Mouse (Mus musculus): Measurements from ENCODE around the gene Skil.
"Not testable (repeated sequence)": the region's sequence is repeated elsewhere in the genome, so short reads cannot be mapped to it uniquely, and the experiment has no call there.

Gene Skil

DNA sequence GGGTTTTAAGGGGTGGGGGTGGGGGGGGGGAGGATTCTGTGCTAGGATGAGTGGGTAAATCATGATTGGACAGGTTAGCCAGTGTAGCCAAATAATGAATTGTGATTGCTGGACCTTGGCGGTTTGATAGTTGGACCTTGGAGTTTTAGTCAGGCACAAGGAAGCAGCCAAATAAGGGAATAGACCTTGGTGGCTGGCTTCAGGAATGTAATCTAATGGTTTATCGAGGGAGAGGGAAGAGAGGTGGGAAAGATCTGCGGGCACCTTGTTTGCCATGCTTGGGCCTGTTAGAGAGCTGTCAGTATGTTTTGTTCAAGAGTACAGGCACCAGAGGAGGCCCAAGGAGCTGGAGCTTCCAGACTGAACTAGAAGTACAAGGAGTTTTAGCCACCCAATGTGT, 32.0 kb downstream of the Skil start:
- DNase-seq (ENCODE audit: low read depth, low spot score) = no peak

DNA sequence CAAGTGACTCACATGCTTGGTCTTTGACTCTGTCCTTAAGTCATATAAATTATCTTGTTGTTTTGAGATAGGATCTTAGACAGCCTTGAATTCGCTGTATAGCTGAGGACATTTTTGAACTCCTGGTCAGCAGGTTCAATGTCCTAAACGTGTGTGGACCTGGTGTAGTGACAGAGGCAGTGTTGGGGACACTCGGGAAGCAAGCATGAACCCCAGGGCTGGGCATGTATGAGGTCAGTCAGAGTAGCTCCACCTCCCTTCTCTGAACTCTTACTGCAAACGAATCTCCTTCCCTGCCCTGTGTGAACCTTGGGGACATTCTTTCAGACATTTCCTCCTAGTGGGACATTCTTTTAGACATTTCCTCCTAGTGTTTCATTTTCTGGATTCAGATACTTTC, 34.9 kb downstream of the Skil start:
- DNase-seq (ENCODE audit: low read depth, low spot score) = no peak

GRCm38 (mm10) chr3:31133664-31134063, 38.8 kb downstream of the Skil start:
- no peak for DNase-seq (ENCODE audit: low read depth, low spot score)

- DNase-seq (ENCODE audit: low read depth, low spot score) = no peak
Observed at GRCm38 (mm10) chr3:31134246-31134645, 39.4 kb downstream of the Skil start.

- no peak for DNase-seq (ENCODE audit: low read depth, low spot score)
Observed at GRCm38 (mm10) chr3:31134696-31135095, 39.8 kb downstream of the Skil start.

DNA sequence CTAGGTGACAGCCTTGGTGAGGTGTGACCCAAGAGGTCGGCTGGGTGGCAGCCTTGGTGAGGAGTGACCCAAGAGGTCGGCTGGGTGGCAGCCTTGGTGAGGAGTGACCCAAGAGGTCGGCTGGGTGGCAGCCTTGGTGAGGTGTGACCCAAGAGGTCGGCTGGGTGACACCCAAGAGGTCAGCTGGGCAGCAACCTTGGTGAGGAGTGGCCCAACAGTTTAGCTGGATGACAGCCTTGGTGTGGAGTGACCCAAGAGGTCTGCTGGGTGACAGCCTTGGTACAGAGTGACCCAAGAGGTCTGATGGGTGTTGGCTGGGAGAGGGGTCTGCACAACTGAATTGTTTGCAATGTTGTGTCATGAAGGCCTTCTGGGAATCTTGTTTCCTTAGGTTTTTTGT, 41.7 kb downstream of the Skil start:
- DNase-seq (ENCODE audit: low read depth, low spot score) = not testable (repeated sequence)

GRCm38 (mm10) chr3:31138454-31139424, 43.9 kb downstream of the Skil start:
- DNase-seq (ENCODE audit: low read depth, low spot score) = peak; percentile 73

DNA sequence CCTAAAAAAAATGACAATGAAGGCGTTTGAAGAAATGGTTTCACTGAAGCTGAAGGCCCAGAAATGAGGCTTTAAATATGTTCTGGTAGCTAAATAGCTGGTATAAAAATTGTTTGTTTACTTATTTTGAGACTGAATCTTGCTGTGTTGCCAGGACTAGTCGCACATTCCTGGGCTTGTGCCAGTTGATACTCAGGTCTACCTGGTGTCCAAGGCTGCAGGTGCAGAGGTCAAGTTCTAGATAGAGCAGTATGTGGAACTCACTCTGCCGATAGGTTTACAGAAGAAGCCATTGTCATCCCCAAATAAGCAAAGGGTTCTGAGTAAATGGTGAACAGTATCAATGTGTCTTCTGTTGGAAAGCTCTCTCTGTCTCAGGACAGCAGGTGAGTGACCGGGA, 46.8 kb downstream of the Skil start:
- no peak for DNase-seq (ENCODE audit: low read depth, low spot score)

GRCm38 (mm10) chr3:31145222-31145621, 50.4 kb downstream of the Skil start:
- not testable (repeated sequence) for DNase-seq (ENCODE audit: low read depth, low spot score)

DNA sequence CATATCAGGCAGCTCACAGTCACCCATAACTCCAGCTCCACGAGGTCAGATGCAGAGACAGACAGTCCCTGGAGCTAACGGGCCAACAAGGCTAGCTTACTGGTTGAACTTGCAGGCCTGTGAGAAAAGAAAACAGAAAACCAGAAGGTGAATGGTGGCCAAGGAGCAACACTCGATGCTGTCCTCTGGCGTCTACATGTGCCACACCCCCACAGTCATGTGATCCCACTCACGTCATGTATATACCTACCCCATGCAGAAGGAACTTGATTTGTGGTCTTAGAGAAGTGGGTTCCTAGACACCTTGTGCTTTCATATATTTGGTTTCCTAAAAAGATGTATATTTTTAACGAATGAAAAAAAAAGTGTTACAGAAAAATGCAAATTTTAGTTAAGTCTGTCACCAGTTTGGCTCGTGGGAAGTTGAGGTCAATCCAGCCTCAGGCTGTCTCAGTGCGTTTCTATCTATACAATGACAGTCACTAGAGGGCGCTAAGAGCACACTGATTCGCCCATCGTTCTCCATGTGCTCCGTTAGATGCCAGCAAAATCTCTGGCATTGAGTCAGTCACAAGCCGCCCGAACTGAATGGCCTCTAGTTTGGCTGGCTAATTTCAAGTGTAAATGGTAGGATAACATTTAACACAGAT, 50.9 kb downstream of the Skil start:
- peak; percentile 80 for DNase-seq (ENCODE audit: low read depth, low spot score)

DNA sequence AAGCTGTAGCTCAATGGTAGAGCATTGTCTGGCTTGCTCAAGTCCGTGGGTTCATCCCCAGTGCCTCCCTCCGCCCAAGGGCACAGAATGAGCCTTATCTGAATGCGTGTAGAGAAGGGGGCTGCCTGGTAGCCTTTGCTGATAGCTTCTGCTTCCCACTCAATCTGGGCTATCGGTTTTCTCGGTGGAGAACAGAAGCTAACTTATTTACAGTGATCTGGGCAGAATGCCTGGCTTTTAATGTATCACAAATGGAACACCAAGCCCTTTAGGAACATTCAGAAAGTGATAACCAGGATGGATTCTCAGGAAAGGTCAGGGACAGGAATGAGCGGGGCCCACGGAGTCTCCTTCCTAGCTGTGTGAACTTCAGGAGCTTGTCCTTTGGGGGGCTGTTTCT, 53.7 kb downstream of the Skil start:
- DNase-seq (ENCODE audit: low read depth, low spot score) = no peak

- DNase-seq (ENCODE audit: low read depth, low spot score) = peak; percentile 43
Observed at GRCm38 (mm10) chr3:31149706-31150105, 54.8 kb downstream of the Skil start, which contains the start of gene Cldn11. Gene Cldn11, plus strand, starts transcription at chr3:31149920.

DNA sequence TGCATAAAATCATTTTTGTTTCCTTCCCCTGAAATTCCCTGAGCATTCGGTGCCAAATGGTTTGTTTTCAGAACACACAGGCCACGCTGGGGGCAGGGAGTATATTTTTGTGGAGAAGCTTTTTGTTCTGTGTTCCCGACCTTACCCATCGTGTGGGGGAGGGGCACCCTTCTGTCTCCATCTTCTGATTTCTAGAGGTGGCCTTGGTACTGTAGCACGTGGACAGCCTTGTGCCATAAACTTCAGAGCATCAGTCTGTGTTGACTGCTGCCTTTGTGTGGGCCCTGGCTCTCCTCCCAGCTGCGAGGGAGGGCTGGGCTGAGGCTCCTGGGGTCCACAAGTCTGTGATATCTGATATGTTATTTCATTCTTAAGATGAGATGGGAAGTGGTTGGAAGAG, 57.2 kb downstream of the Skil start:
- no peak for DNase-seq (ENCODE audit: low read depth, low spot score)

DNA sequence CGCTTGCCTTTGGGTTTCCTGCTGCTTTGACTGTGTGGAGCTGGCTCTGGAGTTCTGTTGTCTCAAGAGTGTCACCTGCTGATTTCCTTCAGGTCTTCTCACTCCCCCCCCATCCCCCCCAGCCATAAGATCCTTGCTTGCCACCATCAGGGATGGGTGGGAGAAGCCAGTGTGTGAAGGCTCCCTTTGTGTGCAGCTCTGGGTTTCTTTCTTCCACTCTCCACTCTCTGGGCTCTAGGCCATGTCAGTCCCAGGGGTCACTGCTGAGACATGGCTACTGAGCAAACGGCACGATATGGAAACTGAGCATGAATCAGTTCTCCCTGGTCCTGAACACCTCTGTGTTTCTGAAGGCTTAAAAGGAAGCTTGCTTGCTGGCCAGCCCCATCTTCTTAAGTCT, 61.3 kb downstream of the Skil start:
- DNase-seq (ENCODE audit: low read depth, low spot score) = no peak

DNA sequence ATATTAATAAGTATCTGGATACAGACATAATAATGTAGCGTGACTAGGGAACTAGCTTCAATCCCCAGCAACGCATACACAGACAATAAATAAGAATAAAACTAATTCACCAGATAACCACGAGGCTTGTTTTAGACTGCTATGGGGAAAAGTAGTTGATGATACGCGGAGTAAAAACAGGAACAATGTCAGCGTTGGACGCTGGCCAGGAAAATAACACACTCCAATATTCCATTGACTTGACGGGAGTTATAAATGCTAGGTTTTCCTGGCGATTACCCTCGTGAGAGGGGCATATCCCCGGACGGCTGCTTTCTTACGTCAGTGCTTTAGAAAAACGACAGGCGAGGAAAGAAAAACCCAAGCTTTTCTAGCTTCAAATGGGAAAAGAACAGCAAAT, 62.9 kb downstream of the Skil start:
- DNase-seq (ENCODE audit: low read depth, low spot score) = no peak

DNA sequence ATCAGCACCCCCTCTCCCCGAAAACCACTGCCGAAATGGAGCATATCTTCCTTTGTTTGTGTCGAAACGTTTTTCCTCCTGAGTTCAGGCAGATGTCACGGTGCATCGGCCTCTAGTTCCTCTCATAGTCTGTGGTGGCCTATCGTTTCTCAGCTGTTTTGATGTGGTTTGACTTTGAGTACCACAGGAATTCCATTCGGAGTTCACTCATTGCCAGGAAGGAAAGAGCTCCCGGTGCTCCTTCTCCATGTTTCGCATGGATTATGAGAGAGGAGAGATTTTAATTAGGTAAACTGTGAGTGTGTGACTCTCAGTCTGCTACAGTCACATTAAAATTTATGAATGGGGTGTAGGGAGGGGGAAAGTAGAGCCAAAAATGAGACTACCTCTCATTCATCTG, 65.2 kb downstream of the Skil start:
- DNase-seq (ENCODE audit: low read depth, low spot score) = no peak

DNA sequence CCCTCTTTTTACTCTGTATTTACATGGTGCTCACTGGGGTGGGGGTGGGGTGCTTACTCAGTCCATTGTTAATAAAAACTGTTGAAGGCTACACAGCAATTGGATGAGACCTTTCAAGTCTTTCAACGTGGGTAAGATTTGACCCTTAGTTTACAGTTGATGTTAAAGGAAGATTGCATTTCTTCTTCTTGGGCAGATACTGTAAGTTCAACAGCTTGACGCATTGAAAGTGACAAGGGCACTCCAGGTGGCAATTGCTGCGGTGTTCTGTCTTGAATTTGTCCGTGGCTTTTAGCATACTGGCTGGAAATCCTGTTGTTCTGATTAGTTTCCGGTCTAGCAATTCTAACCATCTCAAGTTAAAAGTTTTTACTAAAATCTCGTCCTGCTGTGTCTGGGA, 66.5 kb downstream of the Skil start:
- DNase-seq (ENCODE audit: low read depth, low spot score) = no peak

GRCm38 (mm10) chr3:31162860-31163259, 68.0 kb downstream of the Skil start:
- DNase-seq (ENCODE audit: low read depth, low spot score) = no peak

DNA sequence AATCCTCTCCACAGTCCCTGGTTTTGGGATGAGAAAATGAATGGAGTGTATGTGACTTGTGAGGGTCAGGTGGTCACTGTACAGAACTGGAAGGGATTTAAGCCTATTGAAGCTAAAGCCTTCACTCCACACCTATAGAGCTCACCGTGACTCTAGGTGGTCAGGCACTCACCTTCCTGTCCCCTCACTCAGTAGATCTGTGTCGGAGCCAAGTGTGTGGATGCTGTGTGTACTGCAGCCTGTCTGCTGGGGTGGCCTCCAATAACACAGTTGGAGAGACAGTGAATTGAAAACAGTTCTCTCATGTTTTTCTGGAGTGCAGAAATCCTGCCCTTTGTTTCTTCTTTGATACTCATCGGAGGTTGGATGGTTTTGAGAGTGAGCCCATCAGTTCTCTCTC, 70.9 kb downstream of the Skil start:
- DNase-seq (ENCODE audit: low read depth, low spot score) = no peak

GRCm38 (mm10) chr3:31166365-31166871, 71.6 kb downstream of the Skil start:
- DNase-seq (ENCODE audit: low read depth, low spot score) = no peak

Measured in retina, postnatal 7 days (tissue).